Mouse (Mus musculus): Measurements from ENCODE around the gene Cabin1.

Cabin1 gene

DNA sequence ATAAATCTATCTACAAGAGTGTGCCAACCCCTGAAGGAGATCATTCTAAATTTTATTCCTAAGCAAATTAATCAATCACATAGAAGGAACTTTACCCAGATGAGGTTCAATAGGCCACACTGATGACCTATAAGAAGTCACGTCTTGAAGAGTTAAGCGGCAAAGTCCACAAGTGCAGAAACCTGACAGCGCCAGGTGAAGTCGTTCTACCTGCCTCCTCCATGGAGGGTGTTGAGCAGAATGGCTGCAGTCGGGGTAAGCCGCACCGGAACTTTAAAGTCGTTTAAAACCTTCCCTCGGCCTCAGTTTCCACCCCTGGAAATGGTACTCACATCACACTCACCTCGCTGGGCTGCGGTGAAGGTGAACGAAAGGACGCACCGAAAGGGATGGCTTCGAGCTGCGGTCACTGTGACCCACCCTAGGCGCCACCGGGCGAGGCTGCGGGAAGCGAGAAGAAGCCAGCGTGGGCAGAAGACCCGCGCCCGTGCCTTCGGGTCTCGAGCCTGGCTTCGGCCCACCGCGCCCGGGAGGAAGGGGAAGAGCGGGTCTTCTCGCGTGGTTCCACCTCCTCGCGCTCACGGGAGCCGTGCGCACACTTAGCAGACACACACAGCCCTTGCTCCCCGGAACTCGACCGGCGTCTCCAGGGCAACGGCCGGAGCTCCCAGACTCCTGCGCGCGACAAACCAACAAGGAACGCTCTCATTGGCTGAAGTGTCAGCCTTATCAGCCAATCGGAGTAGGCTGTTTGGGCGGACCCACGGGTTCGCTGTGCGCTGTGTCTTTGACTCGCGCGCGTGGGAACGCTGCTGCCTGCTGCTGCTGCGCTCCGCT is at the start of gene Cabin1:
Gene Cabin1 (minus strand): TSS at position 660 of the 837 bp plus-strand sequence.
- DNase-seq (ENCODE audit: low read depth, low spot score) = peak; percentile 99

DNA sequence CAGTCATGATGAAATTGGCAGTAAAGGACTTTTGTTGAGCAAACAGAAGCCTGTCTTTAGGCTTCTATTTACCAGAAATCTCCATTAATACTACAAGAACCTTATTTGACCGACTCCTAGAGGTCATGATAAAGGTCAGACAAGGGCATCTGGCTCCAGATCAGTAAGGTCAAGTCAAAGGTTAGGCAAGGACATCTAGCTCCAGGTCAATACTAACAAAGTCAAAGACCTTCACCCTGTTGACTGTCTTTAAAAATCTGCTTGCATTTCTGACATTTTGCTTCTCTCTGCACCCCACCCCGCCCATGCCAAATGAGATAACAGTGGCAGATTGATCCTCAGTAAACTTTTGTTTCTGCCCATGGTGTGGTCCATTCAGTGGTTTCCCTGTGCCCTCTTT is 40.1 kb upstream of the Cabin1 start:
- DNase-seq (ENCODE audit: low read depth, low spot score) = no peak

- DNase-seq (ENCODE audit: low read depth, low spot score) = peak; percentile 38
Measured at GRCm38 (mm10) chr10:75798176-75798696, 34.1 kb upstream of the Cabin1 start, which contains the start of gene Gstt1. Gene Gstt1, minus strand, starts transcription at chr10:75798584.

DNA sequence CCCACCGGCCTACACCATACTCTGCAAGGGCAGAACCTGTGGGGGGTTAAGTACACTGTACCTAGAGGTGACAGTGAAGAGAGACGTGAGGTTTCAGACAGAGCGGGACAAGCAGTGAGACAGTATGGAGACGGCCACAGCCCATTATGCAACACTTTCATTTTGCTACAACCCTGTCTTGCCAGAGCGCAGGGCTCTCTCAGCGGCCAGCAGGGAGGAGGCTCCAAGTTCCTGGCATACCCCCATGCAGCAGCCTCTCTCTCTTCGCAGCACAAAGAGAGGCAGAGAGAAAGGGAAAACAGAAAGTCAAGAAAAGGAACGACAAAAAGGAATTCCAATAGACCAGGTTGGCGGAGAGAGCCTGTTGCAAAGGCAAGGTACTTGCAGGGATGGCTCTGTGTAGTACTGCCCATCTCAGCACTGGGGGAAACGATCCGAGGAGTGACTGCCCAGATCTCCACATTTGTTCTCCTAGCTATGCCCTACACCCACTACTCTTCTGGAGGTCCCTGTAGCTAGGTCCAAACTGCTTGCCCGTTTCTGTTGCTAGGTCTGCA is 33.6 kb upstream of the Cabin1 start:
- DNase-seq (ENCODE audit: low read depth, low spot score) = peak; percentile 9

- no peak for DNase-seq (ENCODE audit: low read depth, low spot score)
Measured at GRCm38 (mm10) chr10:75796731-75797516, 32.8 kb upstream of the Cabin1 start.

DNA sequence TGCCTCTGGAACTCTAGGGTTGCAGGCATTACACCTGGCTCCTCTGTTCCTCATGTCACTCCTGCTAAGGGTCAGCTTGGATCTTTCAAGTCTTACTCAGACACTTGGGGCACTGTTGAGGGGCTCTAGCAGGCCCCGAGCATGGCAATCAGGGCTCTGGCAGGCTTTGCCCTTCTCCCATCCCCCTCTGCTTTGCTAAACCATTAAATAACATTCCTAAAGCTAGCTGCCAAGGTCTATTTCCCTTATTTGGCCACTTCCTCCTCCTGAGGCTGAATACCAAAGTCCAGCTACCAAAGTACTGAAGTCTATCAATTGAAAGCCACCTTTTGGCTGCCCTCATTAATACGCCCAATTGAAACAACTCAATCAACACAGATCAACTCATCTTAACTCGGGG is 30.7 kb upstream of the Cabin1 start:
- no peak for DNase-seq (ENCODE audit: low read depth, low spot score)

- no peak for DNase-seq (ENCODE audit: low read depth, low spot score)
Measured at GRCm38 (mm10) chr10:75790773-75791172, 26.6 kb upstream of the Cabin1 start.

- DNase-seq (ENCODE audit: low read depth, low spot score) = no peak
Measured at GRCm38 (mm10) chr10:75789841-75790240, 25.7 kb upstream of the Cabin1 start.

- no peak for DNase-seq (ENCODE audit: low read depth, low spot score)
Measured at GRCm38 (mm10) chr10:75789081-75789735, 25.1 kb upstream of the Cabin1 start.

GRCm38 (mm10) chr10:75788277-75788676 is 24.1 kb upstream of the Cabin1 start:
- no peak for DNase-seq (ENCODE audit: low read depth, low spot score)

DNA sequence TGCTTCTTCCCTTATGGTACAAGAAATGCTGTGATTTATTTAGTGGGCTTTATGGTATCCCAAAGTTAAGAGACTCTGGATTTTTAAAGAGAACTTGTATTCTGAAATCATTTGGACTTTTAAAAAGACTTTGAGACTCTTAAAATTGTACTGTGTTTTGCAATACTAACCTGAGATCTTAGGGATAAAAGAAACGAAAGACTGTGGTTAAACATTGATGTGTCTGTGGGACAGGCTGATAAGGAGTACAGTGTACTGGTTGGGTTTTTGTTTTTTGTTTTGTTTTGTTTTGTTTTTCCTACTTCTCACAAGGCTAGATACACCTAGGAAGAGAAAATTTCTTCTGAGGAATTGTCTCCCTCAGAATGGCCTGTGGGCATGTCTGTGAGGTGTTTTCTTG is 21.3 kb upstream of the Cabin1 start:
- no peak for DNase-seq (ENCODE audit: low read depth, low spot score)

DNA sequence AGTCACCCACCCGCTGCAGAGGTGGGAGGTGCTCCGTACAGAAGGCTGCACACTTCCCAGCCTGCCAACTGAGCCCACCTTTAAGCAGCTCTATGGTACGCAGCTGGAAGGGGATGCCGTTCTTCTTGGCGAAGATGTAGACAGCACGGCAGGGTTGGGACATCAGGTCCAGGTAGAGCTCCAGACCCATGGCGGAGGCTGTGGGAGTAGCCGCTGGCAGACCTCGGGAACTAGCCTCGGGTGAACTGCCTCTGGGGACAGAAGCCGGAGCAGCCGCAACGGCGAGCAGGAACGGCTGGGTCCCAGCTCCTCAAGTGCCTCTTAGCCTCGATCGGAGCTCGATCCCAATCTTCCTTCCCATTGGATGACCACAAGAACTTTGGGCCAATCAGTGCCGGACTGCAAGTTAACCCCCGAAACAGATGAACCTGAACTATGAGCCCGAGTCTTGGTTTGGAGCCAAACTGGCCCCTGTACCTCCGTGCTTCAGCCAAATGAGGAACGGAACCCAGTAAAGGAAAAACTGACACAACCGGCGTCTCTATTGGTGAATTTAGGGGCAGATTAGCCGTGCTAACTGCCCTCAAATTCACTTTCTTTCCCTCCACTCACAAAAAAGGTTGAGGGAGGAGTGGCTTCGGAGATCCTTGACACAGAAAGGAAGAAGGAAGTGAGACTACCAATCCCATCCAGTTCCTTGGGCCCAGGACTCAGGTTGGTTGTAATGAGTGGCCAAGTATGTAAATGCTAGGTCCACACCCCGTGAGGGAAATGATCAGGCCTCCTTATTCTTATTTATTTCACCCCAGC is 16.8 kb upstream of the Cabin1 start, which contains the start of the genes Gm20441 and Gstt3:
Gene Gm20441 (minus strand): TSS at position 186 of the 810 bp plus-strand sequence.
Gene Gstt3 (minus strand): TSS at position 646 of the 810 bp plus-strand sequence.
- peak; percentile 93 for DNase-seq (ENCODE audit: low read depth, low spot score)

- no peak for DNase-seq (ENCODE audit: low read depth, low spot score)
Measured at GRCm38 (mm10) chr10:75779206-75780174, 15.3 kb upstream of the Cabin1 start.

DNA sequence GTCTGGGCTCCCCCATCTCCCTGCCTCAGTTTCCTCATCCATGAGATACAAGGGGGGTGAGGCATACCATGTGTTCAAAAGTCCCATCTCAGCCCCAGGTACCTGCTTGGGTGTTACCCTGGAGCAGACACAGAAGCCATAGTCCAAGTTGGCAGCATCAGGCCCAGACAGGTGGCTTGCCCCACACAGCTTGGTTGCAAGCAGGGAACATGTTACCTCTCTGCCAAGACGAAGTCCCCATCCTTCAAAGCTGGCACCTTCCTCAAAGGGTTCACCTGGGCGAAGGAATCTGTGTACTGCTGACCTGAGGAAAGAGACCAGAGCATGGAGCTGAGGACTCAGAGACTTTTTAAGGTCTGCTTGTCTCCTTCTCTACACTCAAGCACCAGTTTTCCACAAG is 13.7 kb upstream of the Cabin1 start:
- no peak for DNase-seq (ENCODE audit: low read depth, low spot score)

- DNase-seq (ENCODE audit: low read depth, low spot score) = no peak
Measured at GRCm38 (mm10) chr10:75776562-75776961, 12.4 kb upstream of the Cabin1 start.

DNA sequence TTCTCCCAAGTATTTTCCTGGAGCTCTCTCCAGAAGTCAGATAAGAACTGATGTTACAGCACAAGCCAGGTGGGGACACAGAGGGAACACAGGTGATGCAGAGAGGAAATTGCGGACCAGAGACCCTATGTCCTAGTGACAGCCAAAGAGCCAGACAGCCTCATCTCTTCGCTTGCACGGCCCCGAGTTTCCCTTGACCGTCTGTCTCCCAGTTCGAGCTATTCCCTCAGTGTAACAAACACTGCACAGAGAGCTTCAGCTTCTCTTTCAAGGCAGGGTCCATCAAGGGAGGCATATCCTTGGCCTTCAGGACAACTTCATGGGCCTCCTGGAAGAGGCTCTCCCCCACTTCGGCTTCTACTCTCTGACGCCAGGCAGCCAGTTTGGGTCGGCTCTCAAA is 10.4 kb upstream of the Cabin1 start:
- DNase-seq (ENCODE audit: low read depth, low spot score) = no peak

GRCm38 (mm10) chr10:75774102-75774501 is 10.0 kb upstream of the Cabin1 start:
- DNase-seq (ENCODE audit: low read depth, low spot score) = no peak

DNA sequence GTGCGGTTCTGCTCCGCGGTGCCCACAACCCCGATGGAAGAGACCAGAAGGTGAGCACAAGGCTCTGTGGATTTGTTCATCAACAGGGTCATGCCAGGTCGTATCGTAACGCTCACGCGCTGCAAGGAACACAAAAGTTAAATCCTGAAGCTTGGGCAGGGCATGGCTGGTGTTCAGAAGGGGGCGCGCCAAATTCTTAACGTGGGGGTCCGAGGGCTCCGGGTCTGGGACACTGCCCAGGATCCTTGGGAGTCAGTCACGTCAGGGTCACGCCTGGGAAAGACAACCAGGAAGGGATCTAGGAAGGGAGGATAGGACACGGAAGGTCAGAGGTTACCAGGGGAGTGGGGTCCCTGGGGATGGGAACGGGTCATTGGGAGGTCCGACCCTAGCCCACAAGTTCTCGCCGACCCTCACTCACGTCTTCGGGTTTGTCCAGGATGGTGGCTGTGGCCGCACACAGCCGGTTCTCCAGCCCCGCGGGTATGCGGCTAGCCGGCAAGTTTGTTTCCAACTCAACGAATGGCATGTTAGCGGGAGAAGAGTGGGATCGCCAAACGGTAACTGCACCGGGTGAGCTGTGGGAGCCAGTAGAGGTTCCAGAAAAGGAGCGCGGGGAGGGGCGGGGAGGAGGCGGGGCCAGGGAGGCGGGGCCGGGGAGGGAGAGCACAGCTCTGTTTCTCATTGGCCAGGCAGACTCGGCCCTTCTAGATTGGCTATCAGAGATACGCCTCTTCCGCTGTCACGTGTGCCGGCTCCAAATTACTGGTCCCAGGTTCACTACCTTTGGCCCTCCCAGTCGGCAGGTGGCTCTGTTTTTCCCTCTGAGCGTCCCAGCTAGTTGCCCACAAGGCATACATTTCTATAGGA is 8.9 kb upstream of the Cabin1 start, which contains the start of gene Ddt:
Gene Ddt (minus strand): TSS at position 620 of the 870 bp plus-strand sequence.
- peak; percentile 98 for DNase-seq (ENCODE audit: low read depth, low spot score)
